Mouse (Mus musculus) limb, embryonic 11.5 days (tissue): ENCODE results near the gene Gm1043. TPM values are rescaled to one million over a fixed set of nuclear protein-coding genes. Genes with fewer than 3 reads are reported as not detected.

Source experiments
- ATAC-seq: fragments of 200-750 bp; cut with Nextera tagmentation; 2 replicates; pipeline ENCODE4 v1.8.0; 2017; ENCODE audit warnings: low read depth; ENCODE audit not compliant: insufficient number of reproducible peaks, low FRiP score, low TSS enrichment
- DNase-seq: peaks from one replicate; pipeline ENCODE4 v3.0.0-alpha.2; 2015; ENCODE audit warnings: low spot score
- H3K27ac ChIP-seq: fragments of 300-500 bp; sonication (generic); replicated peaks from 2 replicates; pipeline ENCODE4 v1.5.1; 2014; ENCODE audit warnings: low read depth, mild to moderate bottlenecking, low read length
- H3K27me3 ChIP-seq: fragments of 300-500 bp; sonication (generic); 2 replicates; pipeline ENCODE4 v1.6.1; 2014; ENCODE audit warnings: mild to moderate bottlenecking, low read length, mixed read lengths; ENCODE audit not compliant: control insufficient read depth, insufficient read depth
- H3K36me3 ChIP-seq: fragments of 300-500 bp; sonication (generic); 2 replicates; pipeline ENCODE4 v1.6.1; 2014; ENCODE audit warnings: mild to moderate bottlenecking, low read length, moderate library complexity, mixed read lengths; ENCODE audit not compliant: control insufficient read depth, insufficient read depth
- H3K4me1 ChIP-seq: fragments of 300-500 bp; sonication (generic); 2 replicates; pipeline ENCODE4 v1.6.1; 2014; ENCODE audit warnings: low read length, mixed read lengths; ENCODE audit not compliant: control insufficient read depth, insufficient read depth
- H3K4me2 ChIP-seq: fragments of 300-500 bp; sonication (generic); 2 replicates; pipeline ENCODE4 v1.6.1; 2014; ENCODE audit warnings: low read depth, mild to moderate bottlenecking, moderate library complexity; ENCODE audit not compliant: severe bottlenecking
- H3K4me3 ChIP-seq: fragments of 300-500 bp; sonication (generic); 2 replicates; pipeline ENCODE4 v1.5.1; 2014; ENCODE audit warnings: low read depth, low read length
- H3K9ac ChIP-seq: fragments of 300-500 bp; sonication (generic); 2 replicates; pipeline ENCODE4 v1.6.1; 2014; ENCODE audit warnings: mild to moderate bottlenecking, low read length
- H3K9me3 ChIP-seq: fragments of 300-500 bp; sonication (generic); 2 replicates; pipeline ENCODE4 v1.6.1; 2016; ENCODE audit warnings: low read length; ENCODE audit not compliant: control insufficient read depth
- WGBS: fragments of 180-500 bp; shearing (Covaris S2); extraction: QIAGEN DNeasy Blood & Tissue Kit; methylation state at CpG from one replicate; pipeline ENCODE4 v1.1.7; 2014; 5-methylcytosine and 5-hydroxymethylcytosine counted together
- polyA plus RNA-seq: library from polyadenylated mRNA; unstranded; fragments of >200 nt; fragmentation: Nextera tagmentation; extraction: Ambion mirVana; gene quantifications from 2 replicates; pipeline ENCODE4 v1.2.1, GENCODE M21; 2014

Gm1043 gene
- polyA plus RNA-seq, 1 experiment from 2014 or later = not detected

DNA sequence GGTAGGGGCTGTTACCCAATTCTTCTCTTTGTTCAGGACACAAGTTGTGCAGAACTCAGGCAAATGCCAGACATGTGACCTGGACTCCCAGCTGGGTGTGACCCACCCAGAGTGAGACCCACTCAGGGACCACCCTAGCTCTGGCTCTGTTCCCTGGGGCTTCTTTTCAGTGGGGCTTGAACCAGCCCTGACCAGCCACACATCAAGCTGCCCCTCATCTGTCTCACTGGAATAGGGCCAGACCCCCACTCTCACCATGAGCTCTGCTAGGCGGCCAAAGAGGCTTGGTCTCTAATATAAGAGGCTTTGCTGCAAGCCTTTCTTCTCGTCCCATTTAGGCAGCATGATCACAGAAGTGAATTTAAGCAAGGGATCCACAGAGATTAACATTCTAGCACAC lies 121.2 kb downstream of the Gm1043 start:
- H3K4me1 ChIP-seq = no peaks in the 10 kb centered on the region
- WGBS = 78% methylated on average over 2 of the region's 2 CpGs
- no peaks in the 10 kb centered on the region for H3K27me3 ChIP-seq
- H3K9ac ChIP-seq = no peak overlapping the region
- DNase-seq (no peak), ATAC-seq (no peak)
- no peak overlapping the region for H3K4me3 ChIP-seq
- H3K27ac ChIP-seq = no peak overlapping the region
- H3K36me3 ChIP-seq = no peaks in the 10 kb centered on the region
- H3K4me2 ChIP-seq = no peak overlapping the region
- no peaks in the 10 kb centered on the region for H3K9me3 ChIP-seq

DNA sequence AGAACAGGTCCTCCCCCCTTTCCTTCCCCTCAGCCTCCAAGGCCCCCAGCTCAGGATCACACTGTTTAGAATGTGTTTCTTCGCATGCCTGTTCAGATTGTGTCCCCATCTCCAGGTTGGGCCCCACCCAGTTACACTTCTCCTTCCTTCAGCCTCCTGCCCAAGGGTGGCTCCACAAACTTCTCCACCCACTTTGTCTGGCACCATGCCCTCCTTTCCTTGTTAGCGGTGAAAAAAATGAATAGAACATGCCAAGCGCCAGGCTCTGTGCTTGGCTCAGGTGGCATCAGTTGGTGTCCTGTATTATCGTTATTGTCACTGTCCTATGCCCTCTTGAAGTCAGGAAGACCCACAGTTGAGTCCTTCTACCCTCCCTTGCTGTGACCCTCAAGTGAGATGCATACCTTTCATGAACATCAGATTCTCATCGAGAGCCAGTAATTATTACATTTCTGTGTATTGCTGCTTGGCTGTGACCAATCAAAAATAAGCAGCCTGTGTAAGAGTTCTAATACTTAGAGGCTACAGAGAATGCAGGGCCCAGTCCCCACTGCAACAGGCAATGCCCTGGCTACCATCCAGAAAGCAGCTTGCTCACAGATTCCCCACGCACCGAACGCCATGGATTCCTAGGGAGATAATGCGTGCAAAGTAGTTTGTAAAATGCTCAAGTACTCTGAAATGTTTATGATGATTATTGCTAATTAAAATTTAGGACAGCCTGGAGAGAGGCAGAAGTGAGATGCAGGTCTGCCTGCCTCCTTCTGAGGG lies 128.0 kb downstream of the Gm1043 start:
- Histone ChIP-seq H3K27ac (no peak overlapping the region), H3K9ac (no peak overlapping the region), H3K27me3 (no peaks in the 10 kb centered on the region), H3K36me3 (no peaks in the 10 kb centered on the region), H3K4me3 (no peak overlapping the region), H3K9me3 (no peaks in the 10 kb centered on the region), H3K4me2 (no peak overlapping the region), H3K4me1 (no peaks in the 10 kb centered on the region)
- ATAC-seq (no peak), DNase-seq (no peak)
- WGBS = 93% methylated on average over 9 of the region's 9 CpGs

DNA sequence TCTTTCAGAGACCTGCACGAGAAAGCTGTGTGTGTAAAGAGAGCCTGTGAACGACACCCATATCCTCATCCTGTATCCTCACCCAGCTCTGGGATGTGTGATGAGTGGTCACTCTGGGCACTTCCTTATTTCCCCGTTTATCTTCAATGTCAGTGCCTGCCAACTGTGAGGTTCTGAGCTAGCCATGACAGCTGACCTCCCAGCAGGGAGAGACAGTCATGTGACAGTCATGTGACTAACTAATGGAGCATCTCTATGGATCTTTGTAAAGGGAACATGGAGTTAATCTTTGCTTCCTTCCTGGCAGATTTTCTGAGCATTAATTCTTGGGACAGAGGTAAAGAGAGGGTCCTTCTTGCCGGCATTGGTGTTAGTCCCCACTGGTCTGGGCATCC lies 128.5 kb downstream of the Gm1043 start:
- H3K27ac ChIP-seq = no peak overlapping the region
- no peak for ATAC-seq
- H3K27me3 ChIP-seq = no peaks in the 10 kb centered on the region
- no peaks in the 10 kb centered on the region for H3K9me3 ChIP-seq
- WGBS = 78% methylated on average over 4 of the region's 4 CpGs
- H3K4me3 ChIP-seq = no peak overlapping the region
- H3K4me1 ChIP-seq = no peaks in the 10 kb centered on the region
- no peak overlapping the region for H3K9ac ChIP-seq
- no peak overlapping the region for H3K4me2 ChIP-seq
- no peak for DNase-seq
- no peaks in the 10 kb centered on the region for H3K36me3 ChIP-seq

DNA sequence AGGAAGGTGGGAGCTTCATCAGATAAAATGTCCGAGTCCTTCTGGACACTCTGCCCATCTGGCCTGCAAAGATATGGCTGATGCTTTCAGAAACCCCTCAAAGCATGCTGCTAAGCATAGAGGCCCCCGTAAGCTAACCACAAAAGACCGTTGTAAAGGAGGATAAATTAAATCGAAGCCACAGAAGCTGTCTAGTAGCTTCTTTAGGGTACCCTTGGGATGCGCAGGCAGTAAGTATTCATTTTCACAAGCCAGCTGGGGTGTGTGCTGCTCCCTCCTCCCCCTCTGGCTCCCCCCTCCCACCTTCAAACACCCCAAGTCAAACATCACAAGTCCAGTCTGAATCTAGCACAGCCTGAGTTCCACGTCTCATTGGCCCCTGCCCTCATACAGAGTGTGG lies 129.4 kb downstream of the Gm1043 start:
- Histone ChIP-seq H3K4me1 (no peaks in the 10 kb centered on the region), H3K9ac (no peak overlapping the region), H3K4me2 (no peak overlapping the region), H3K9me3 (no peaks in the 10 kb centered on the region), H3K27me3 (no peaks in the 10 kb centered on the region), H3K4me3 (no peak overlapping the region), H3K36me3 (no peaks in the 10 kb centered on the region), H3K27ac (no peak overlapping the region)
- DNase-seq (no peak), ATAC-seq (no peak)
- 90% methylated on average over 6 of the region's 6 CpGs for WGBS

DNA sequence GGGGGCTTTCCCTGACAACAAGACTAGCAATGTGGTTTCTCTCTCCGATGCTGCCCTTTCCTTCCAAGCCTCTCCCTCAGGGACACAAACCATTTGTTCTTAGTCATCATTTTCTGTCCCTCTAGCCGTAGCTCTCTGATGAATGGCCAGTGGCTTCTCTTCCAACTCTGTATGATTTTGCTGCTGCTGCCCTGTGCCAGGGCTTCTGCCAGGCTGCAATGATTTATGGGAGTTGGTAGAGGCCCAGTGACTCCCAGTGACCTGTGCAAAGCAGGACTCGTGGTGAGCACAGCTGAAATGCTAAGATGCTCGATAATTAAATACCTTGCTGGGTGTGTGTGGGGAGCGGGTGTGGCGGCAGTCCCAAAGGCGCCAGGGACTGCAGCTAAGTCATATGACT lies 130.1 kb downstream of the Gm1043 start:
- no peaks in the 10 kb centered on the region for H3K36me3 ChIP-seq
- no peak overlapping the region for H3K9ac ChIP-seq
- DNase-seq (no peak), ATAC-seq (no peak)
- H3K9me3 ChIP-seq = no peaks in the 10 kb centered on the region
- H3K4me2 ChIP-seq = no peak overlapping the region
- 90% methylated on average over 7 of the region's 7 CpGs for WGBS
- no peak overlapping the region for H3K27ac ChIP-seq
- no peaks in the 10 kb centered on the region for H3K27me3 ChIP-seq
- no peaks in the 10 kb centered on the region for H3K4me1 ChIP-seq
- no peak overlapping the region for H3K4me3 ChIP-seq

DNA sequence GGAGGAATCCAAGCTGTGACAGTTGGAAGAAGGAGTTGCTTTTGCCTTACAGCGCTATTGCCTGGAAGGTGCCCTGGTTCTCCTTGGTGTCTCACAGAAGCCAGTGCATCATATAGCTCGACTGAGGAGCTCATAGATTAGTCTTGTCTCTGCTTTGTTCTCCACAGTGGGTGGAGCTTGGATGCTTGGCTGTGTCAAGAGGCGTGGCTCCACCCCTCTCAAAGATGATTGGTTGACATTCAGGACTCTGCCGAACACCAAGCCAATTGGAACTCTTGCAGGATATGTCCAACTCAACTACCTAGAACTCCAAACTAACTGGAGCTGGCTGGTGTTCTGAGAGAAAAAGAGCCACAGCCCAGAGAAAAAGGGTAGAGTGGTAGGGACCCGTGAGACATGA lies 134.4 kb downstream of the Gm1043 start:
- Histone ChIP-seq H3K9ac (no peak overlapping the region), H3K27me3 (no peaks in the 10 kb centered on the region), H3K4me3 (no peak overlapping the region), H3K27ac (no peak overlapping the region), H3K36me3 (no peaks in the 10 kb centered on the region), H3K4me1 (peaks cover 3% of the 10 kb centered on the region; the same call in 1 of the 2 replicates), H3K4me2 (no peak overlapping the region), H3K9me3 (no peaks in the 10 kb centered on the region)
- ATAC-seq = no peak
- no peak for DNase-seq
- 43% methylated on average over 5 of the region's 5 CpGs for WGBS

DNA sequence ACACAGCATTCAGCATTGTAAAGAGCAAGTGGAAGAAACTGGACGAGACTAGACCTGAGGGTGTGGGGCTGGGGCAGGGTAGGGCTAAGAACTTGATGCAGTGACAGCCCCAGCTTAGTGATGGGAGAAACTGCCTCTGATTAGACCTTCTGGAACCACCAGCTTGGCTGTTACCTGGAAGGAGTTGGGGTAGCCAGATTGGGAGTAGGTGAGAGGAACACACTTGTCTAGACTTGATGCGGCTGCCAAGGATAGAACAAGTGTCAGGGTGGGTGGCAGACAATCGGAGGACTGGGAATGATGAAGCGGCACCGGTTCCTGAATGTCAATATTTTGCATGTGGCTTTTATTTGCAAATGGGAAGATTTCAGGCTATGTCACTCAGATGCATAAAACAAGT lies 135.4 kb downstream of the Gm1043 start:
- Histone ChIP-seq H3K36me3 (no peaks in the 10 kb centered on the region), H3K4me2 (no peak overlapping the region), H3K4me1 (peaks cover 3% of the 10 kb centered on the region; the same call in 1 of the 2 replicates), H3K9ac (no peak overlapping the region), H3K27me3 (no peaks in the 10 kb centered on the region), H3K9me3 (no peaks in the 10 kb centered on the region), H3K27ac (no peak overlapping the region), H3K4me3 (no peak overlapping the region)
- ATAC-seq (no peak), DNase-seq (no peak)
- WGBS = 92% methylated on average over 5 of the region's 5 CpGs

DNA sequence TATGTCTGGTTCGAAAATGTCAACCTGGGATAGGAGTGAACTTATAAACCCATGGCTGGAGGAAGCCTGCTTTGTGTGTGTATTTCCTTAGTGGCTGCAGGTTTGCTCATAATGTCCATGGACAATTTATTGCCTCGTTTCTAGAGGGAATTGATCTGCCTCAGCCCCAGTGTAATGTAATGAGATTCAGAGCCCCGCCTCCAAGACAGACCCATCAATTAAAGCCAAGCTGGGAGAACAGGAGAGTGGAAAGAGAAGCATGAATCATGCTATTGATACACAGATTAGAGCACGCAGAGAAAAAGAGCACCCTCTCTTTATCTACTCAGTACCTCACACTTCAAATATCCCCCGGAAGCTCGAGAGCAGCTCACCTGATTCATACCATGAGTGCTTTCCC lies 136.4 kb downstream of the Gm1043 start:
- Histone ChIP-seq H3K4me1 (peaks cover 3% of the 10 kb centered on the region; the same call in 1 of the 2 replicates), H3K36me3 (no peaks in the 10 kb centered on the region), H3K27ac (no peak overlapping the region), H3K4me3 (no peak overlapping the region), H3K9ac (no peak overlapping the region), H3K27me3 (no peaks in the 10 kb centered on the region), H3K4me2 (no peak overlapping the region), H3K9me3 (no peaks in the 10 kb centered on the region)
- DNase-seq (no peak), ATAC-seq (no peak)
- WGBS = 62% methylated on average over 6 of the region's 6 CpGs

DNA sequence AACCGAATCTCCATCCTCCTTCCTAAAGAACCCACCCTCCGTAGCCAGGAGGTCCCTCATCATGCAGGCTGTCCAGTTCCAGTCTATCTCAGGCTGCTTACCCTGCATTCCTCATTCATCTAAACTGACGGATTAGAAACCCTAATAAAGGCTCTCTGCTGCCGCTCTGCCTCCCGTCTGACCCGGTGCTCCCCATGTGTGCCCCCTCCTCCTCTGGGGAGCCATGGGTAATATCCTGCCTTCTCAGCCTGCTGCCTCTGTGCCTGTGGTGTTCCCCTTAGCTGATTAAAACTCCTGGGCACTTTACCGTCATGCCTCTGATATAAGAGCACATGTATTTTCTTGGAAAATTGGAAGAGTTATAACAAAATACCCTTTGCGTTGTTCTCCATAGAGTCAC lies 137.1 kb downstream of the Gm1043 start:
- Histone ChIP-seq H3K4me3 (no peak overlapping the region), H3K27me3 (no peaks in the 10 kb centered on the region), H3K4me1 (peaks cover 3% of the 10 kb centered on the region; the same call in 1 of the 2 replicates), H3K27ac (no peak overlapping the region), H3K36me3 (no peaks in the 10 kb centered on the region), H3K9ac (no peak overlapping the region), H3K9me3 (no peaks in the 10 kb centered on the region), H3K4me2 (no peak overlapping the region)
- DNase-seq (no peak), ATAC-seq (no peak)
- WGBS = 50% methylated on average over 8 of the region's 8 CpGs
